Comparison of ENCODE assay signal across 8 mouse cellular contexts in genomic region chr5:64070081-64070673, GRCm38 (mm10). TPM values are rescaled to one million over a fixed set of nuclear protein-coding genes. Genes with fewer than 3 reads are reported as not detected.
A peak's percentile ranks its signal among the peaks of the same experiment; 100 is the strongest.
DNase-seq lines count a peak whose midpoint lies in the region; ATAC-seq and TF ChIP-seq lines count a peak whose summit lies in the region.

No protein-coding gene starts in this region.

- intact Hi-C loops in left cerebral cortex, adult 2 months (cut with DNase I) = loop anchor here (1.0 to 5.0 kb wide), 2 partner anchors 103 to 164 kb away; partner anchors contain the start of gene Rell1

- no peaks in the 10 kb centered on the region for H3K36me3 ChIP-seq in testis, adult 2 months (ENCODE audit: control insufficient read depth, insufficient read depth, low read length)
- no peaks in the 10 kb centered on the region for H3K36me3 ChIP-seq in forebrain, postnatal 0 days (ENCODE audit: insufficient read depth)
- H3K36me3 ChIP-seq in hindbrain, embryonic 13.5 days = no peaks in the 10 kb centered on the region
- no peaks in the 10 kb centered on the region for H3K36me3 ChIP-seq in midbrain, embryonic 11.5 days (ENCODE audit: control insufficient read depth, insufficient read depth, low read length)

- no peaks in the 10 kb centered on the region for H3K27me3 ChIP-seq in testis, adult 2 months (ENCODE audit: control insufficient read depth, insufficient read depth, low read length)
- no peaks in the 10 kb centered on the region for H3K27me3 ChIP-seq in cerebellum, adult 2 months (ENCODE audit: control insufficient read depth, insufficient read depth, low read length)
- H3K27me3 ChIP-seq in forebrain, postnatal 0 days (ENCODE audit: insufficient read depth, low read length) = no peaks in the 10 kb centered on the region
- no peaks in the 10 kb centered on the region for H3K27me3 ChIP-seq in hindbrain, embryonic 13.5 days
- H3K27me3 ChIP-seq in midbrain, embryonic 11.5 days (ENCODE audit: control insufficient read depth, insufficient read depth, low read length) = no peaks in the 10 kb centered on the region

- no peak for TF ChIP-seq POLR2A in testis, adult 2 months (IDR thresholded peaks at IDR 0.05; ENCODE audit: control insufficient read depth, low read depth, low read length)
- TF ChIP-seq POLR2A in cerebellum, adult 2 months (IDR thresholded peaks at IDR 0.05; ENCODE audit: borderline replicate concordance, insufficient read depth, low read length) = no peak

- H3K4me3 ChIP-seq in testis, adult 2 months (ENCODE audit: control insufficient read depth, low read depth, low read length) = no peak overlapping the region
- H3K4me3 ChIP-seq in cerebellum, adult 2 months (replicated peaks; ENCODE audit: insufficient read depth, low read depth, low read length) = no peak overlapping the region
- H3K4me3 ChIP-seq in forebrain, postnatal 0 days (ENCODE audit: low read depth, low read length) = no peak overlapping the region
- H3K4me3 ChIP-seq in hindbrain, embryonic 13.5 days = no peak overlapping the region
- no peak overlapping the region for H3K4me3 ChIP-seq in left cerebral cortex, adult 2 months
- H3K4me3 ChIP-seq in midbrain, embryonic 11.5 days (ENCODE audit: low read depth, low read length) = no peak overlapping the region

- DNase-seq in testis, postnatal 14 days (ENCODE audit: low spot score) = no peak
- DNase-seq in cerebellum, adult 2 months = peak; percentile 82
- DNase-seq in forebrain, postnatal 0 days = peak; percentile 39
- peak in 1 of 2 experiments; percentile 28 for DNase-seq in left cerebral cortex, adult 2 months (ENCODE audit: extremely low spot score in 1 of 2, low spot score in 2 of 2)
- DNase-seq in midbrain, embryonic 11.5 days (ENCODE audit: low spot score, missing footprints) = peak; percentile 84
- DNase-seq in spleen, postnatal 14 days (ENCODE audit: low spot score in 2 of 2) = peak; percentile 18 to 49

- H3K27ac ChIP-seq in testis, adult 2 months (ENCODE audit: control insufficient read depth, insufficient read depth, low read depth, low read length) = no peak overlapping the region
- no peak overlapping the region for H3K27ac ChIP-seq in cerebellum, adult 2 months (ENCODE audit: insufficient read depth, low read length)
- H3K27ac ChIP-seq in forebrain, postnatal 0 days (ENCODE audit: low read depth, low read length) = no peak overlapping the region
- no peak overlapping the region for H3K27ac ChIP-seq in hindbrain, embryonic 13.5 days
- H3K27ac ChIP-seq in left cerebral cortex, adult 2 months = peak overlapping the region; percentile 15; the same call in 1 of the 2 replicates
- H3K27ac ChIP-seq in midbrain, embryonic 11.5 days (ENCODE audit: low read depth, low read length) = no peak overlapping the region

- H3K9me3 ChIP-seq in forebrain, postnatal 0 days (ENCODE audit: low read length) = no peaks in the 10 kb centered on the region
- H3K9me3 ChIP-seq in hindbrain, embryonic 13.5 days = no peaks in the 10 kb centered on the region
- no peaks in the 10 kb centered on the region for H3K9me3 ChIP-seq in midbrain, embryonic 11.5 days (ENCODE audit: control insufficient read depth, low read length)

- H3K9ac ChIP-seq in forebrain, postnatal 0 days = no peak overlapping the region
- no peak overlapping the region for H3K9ac ChIP-seq in hindbrain, embryonic 13.5 days
- H3K9ac ChIP-seq in midbrain, embryonic 11.5 days (ENCODE audit: low read length) = no peak overlapping the region

- TF ChIP-seq CTCF in testis, adult 2 months (IDR thresholded peaks at IDR 0.05; ENCODE audit: control insufficient read depth, insufficient read depth, insufficient replicate concordance, low read depth, low read length) = peak; percentile 44; the same call in 1 of the 2 replicates
- TF ChIP-seq CTCF in cerebellum, adult 2 months (IDR thresholded peaks at IDR 0.05; ENCODE audit: borderline replicate concordance, insufficient read depth, low read depth, low read length) = peak; percentile 100
- peak; percentile 85 for TF ChIP-seq CTCF in forebrain, postnatal 0 days (IDR thresholded peaks at IDR 0.05; ENCODE audit: low read depth)
- TF ChIP-seq CTCF in left cerebral cortex, adult 2 months (IDR thresholded peaks at IDR 0.05) = peak; percentile 82

- no peaks in the 10 kb centered on the region for H3K4me1 ChIP-seq in testis, adult 2 months (ENCODE audit: control insufficient read depth, insufficient read depth, low read length)
- no peaks in the 10 kb centered on the region for H3K4me1 ChIP-seq in cerebellum, adult 2 months (ENCODE audit: control insufficient read depth, insufficient read depth, low read length)
- H3K4me1 ChIP-seq in forebrain, postnatal 0 days (ENCODE audit: insufficient read depth) = no peaks in the 10 kb centered on the region
- H3K4me1 ChIP-seq in hindbrain, embryonic 13.5 days (replicated peaks) = no peaks in the 10 kb centered on the region
- H3K4me1 ChIP-seq in midbrain, embryonic 11.5 days (ENCODE audit: control insufficient read depth, insufficient read depth, low read length) = no peaks in the 10 kb centered on the region

- ATAC-seq in forebrain, postnatal 0 days = peak; percentile 61
- peak; percentile 39; the same call in 1 of the 2 replicates for ATAC-seq in hindbrain, embryonic 13.5 days (ENCODE audit: low FRiP score)
- ATAC-seq in midbrain, embryonic 11.5 days (ENCODE audit: low FRiP score) = peak; percentile 81

- WGBS in cerebellum, adult 2 months = 41% methylated on average over 4 of the region's 4 CpGs
- WGBS in forebrain, postnatal 0 days = 36% methylated on average over 4 of the region's 4 CpGs
- 33% methylated on average over 4 of the region's 4 CpGs for WGBS in hindbrain, embryonic 13.5 days
- WGBS in midbrain, embryonic 11.5 days = 35% methylated on average over 4 of the region's 4 CpGs

- no peak overlapping the region for H3K4me2 ChIP-seq in forebrain, postnatal 0 days (ENCODE audit: low read depth)
- no peak overlapping the region for H3K4me2 ChIP-seq in hindbrain, embryonic 13.5 days
- H3K4me2 ChIP-seq in midbrain, embryonic 11.5 days = no peak overlapping the region

RNA-seq across cellular contexts. Expression of gene Pgm2, which starts 22.6 kb away (rescaled TPM):
- 0.43 and 0.64 TPM in 2 replicates for polyA plus RNA-seq in testis, adult 2 months (2012; rRNA removed)
- 8.4 and 10.8 TPM in 2 replicates for polyA plus RNA-seq in cerebellum, adult 2 months (2012; rRNA removed)
- total RNA-seq in forebrain, postnatal 0 days (2014; rRNA removed) = 10.0 and 12.9 TPM in 2 replicates
- 14.7 and 17.1 TPM in 2 replicates for polyA plus RNA-seq in forebrain, postnatal 0 days (2015; fragmentation: Nextera tagmentation; extraction: Ambion mirVana)
- polyA plus RNA-seq in hindbrain, embryonic 13.5 days (2015; fragmentation: Nextera tagmentation; extraction: Ambion mirVana) = 23.4 and 24.0 TPM in 2 replicates
- 10 to 100 TPM in 1 of 2 experiments, 1 to 10 TPM in 1; 9.1 to 13.1 TPM for total RNA-seq in left cerebral cortex, adult 2 months (2021)
- 22.8 and 29.3 TPM in 2 replicates for polyA plus RNA-seq in midbrain, embryonic 11.5 days (2014; fragmentation: Nextera tagmentation; extraction: Ambion mirVana)

Comparison
In these comparisons a context has a peak if more than half of its experiments do, and no peak if none do; other contexts are left out.
1. CTCF ChIP-seq: peak in every context shown above with its lines; median percentile 100 in cerebellum, adult 2 months; 85 in forebrain, postnatal 0 days; 82 in left cerebral cortex, adult 2 months; 44 in testis, adult 2 months.